Mouse (Mus musculus) neural tube, embryonic 14.5 days (tissue): ENCODE data around the gene Wdfy3. TPM values are rescaled to one million over a fixed set of nuclear protein-coding genes. Genes with fewer than 3 reads are reported as not detected.

Experiments used
- ATAC-seq: fragments of 200-750 bp; cut with Nextera tagmentation; 2 replicates; pipeline ENCODE4 v1.8.0; 2017; ENCODE audit warnings: low read depth, mild to moderate bottlenecking, moderate TSS enrichment, moderate library complexity
- H3K27ac ChIP-seq: fragments of 300-500 bp; sonication (generic); 2 replicates; pipeline ENCODE4 v1.5.1; 2014; ENCODE audit warnings: low read depth, mild to moderate bottlenecking, control low read depth, low read length, moderate library complexity, mixed read lengths
- H3K27me3 ChIP-seq: fragments of 300-500 bp; sonication (generic); 2 replicates; pipeline ENCODE4 v1.6.1; 2014; ENCODE audit warnings: low read length; ENCODE audit not compliant: control insufficient read depth, insufficient read depth
- H3K36me3 ChIP-seq: fragments of 300-500 bp; sonication (generic); 2 replicates; pipeline ENCODE4 v1.6.1; 2014; ENCODE audit warnings: low read length, mixed read lengths; ENCODE audit not compliant: control insufficient read depth, insufficient read depth
- H3K4me1 ChIP-seq: fragments of 300-500 bp; sonication (generic); 2 replicates; pipeline ENCODE4 v1.6.1; 2014; ENCODE audit warnings: low read length; ENCODE audit not compliant: control insufficient read depth, insufficient read depth
- H3K4me2 ChIP-seq: fragments of 300-500 bp; sonication (generic); 2 replicates; pipeline ENCODE4 v1.6.1; 2014; ENCODE audit warnings: mild to moderate bottlenecking, low read depth, low read length, control low read depth
- H3K4me3 ChIP-seq: fragments of 300-500 bp; sonication (generic); 2 replicates; pipeline ENCODE4 v1.5.1; 2014; ENCODE audit warnings: low read depth, low read length, control low read depth, mixed read lengths
- H3K9ac ChIP-seq: fragments of 300-500 bp; sonication (generic); replicated peaks from 2 replicates; pipeline ENCODE4 v1.6.1; 2014; ENCODE audit warnings: low read depth, mild to moderate bottlenecking, control low read depth, low read length, mixed read lengths
- H3K9me3 ChIP-seq: fragments of 300-500 bp; sonication (generic); 2 replicates; pipeline ENCODE4 v1.6.1; 2016; ENCODE audit warnings: low read length; ENCODE audit not compliant: control insufficient read depth
- WGBS: fragments of 180-500 bp; shearing (Covaris S2); extraction: QIAGEN DNeasy Blood & Tissue Kit; methylation state at CpG from one replicate; pipeline ENCODE4 v1.1.7; 2014; 5-methylcytosine and 5-hydroxymethylcytosine counted together
- polyA plus RNA-seq: library from polyadenylated mRNA; unstranded; fragments of >200 nt; fragmentation: Nextera tagmentation; extraction: Ambion mirVana; gene quantifications from 2 replicates; pipeline ENCODE4 v1.2.1, GENCODE M21; 2014

The Wdfy3 gene
- polyA plus RNA-seq, 1 experiment from 2014 or later: 34.9 TPM

- Histone ChIP-seq H3K4me1 (no peaks in the 10 kb centered on the region), H3K36me3 (peaks cover 58% of the 10 kb centered on the region), H3K4me2 (no peak overlapping the region), H3K4me3 (no peak overlapping the region), H3K27ac (no peak overlapping the region), H3K9me3 (no peaks in the 10 kb centered on the region), H3K9ac (no peak overlapping the region), H3K27me3 (no peaks in the 10 kb centered on the region)
- no peak for ATAC-seq
- WGBS: 92% methylated on average over 18 of the region's 18 CpGs
These were observed 173.7 kb downstream of the Wdfy3 start for GRCm38 (mm10) chr5:101895717-101896645.

- H3K9me3 ChIP-seq: no peaks in the 10 kb centered on the region
- H3K27me3 ChIP-seq: no peaks in the 10 kb centered on the region
- no peak overlapping the region for H3K9ac ChIP-seq
- no peak overlapping the region for H3K27ac ChIP-seq
- peaks cover 58% of the 10 kb centered on the region for H3K36me3 ChIP-seq
- no peaks in the 10 kb centered on the region for H3K4me1 ChIP-seq
- no peak overlapping the region for H3K4me2 ChIP-seq
- 81% methylated on average over 11 of the region's 11 CpGs for WGBS
- no peak overlapping the region for H3K4me3 ChIP-seq
- ATAC-seq: no peak
These were observed 174.6 kb downstream of the Wdfy3 start for GRCm38 (mm10) chr5:101895119-101895518.

GRCm38 (mm10) chr5:101893820-101894515 lies 175.8 kb downstream of the Wdfy3 start:
- H3K27me3 ChIP-seq: no peaks in the 10 kb centered on the region
- H3K9me3 ChIP-seq: no peaks in the 10 kb centered on the region
- no peak overlapping the region for H3K9ac ChIP-seq
- no peak for ATAC-seq
- no peak overlapping the region for H3K4me2 ChIP-seq
- peaks cover 59% of the 10 kb centered on the region for H3K36me3 ChIP-seq
- 76% methylated on average over 13 of the region's 13 CpGs for WGBS
- no peaks in the 10 kb centered on the region for H3K4me1 ChIP-seq
- H3K4me3 ChIP-seq: no peak overlapping the region
- no peak overlapping the region for H3K27ac ChIP-seq

GRCm38 (mm10) chr5:101891694-101892416 lies 177.9 kb downstream of the Wdfy3 start:
- Histone ChIP-seq H3K27ac (no peak overlapping the region), H3K27me3 (no peaks in the 10 kb centered on the region), H3K9me3 (no peaks in the 10 kb centered on the region), H3K4me2 (no peak overlapping the region), H3K36me3 (peaks cover 75% of the 10 kb centered on the region), H3K9ac (no peak overlapping the region), H3K4me1 (no peaks in the 10 kb centered on the region), H3K4me3 (no peak overlapping the region)
- 93% methylated on average over 6 of the region's 6 CpGs for WGBS
- no peak for ATAC-seq

GRCm38 (mm10) chr5:101887989-101888388 lies 181.7 kb downstream of the Wdfy3 start:
- Histone ChIP-seq H3K27me3 (no peaks in the 10 kb centered on the region), H3K27ac (no peak overlapping the region), H3K4me3 (no peak overlapping the region), H3K9ac (no peak overlapping the region), H3K36me3 (peaks cover 85% of the 10 kb centered on the region), H3K4me2 (no peak overlapping the region), H3K4me1 (no peaks in the 10 kb centered on the region), H3K9me3 (no peaks in the 10 kb centered on the region)
- 96% methylated on average over 19 of the region's 19 CpGs for WGBS
- ATAC-seq: no peak

- Histone ChIP-seq H3K4me2 (no peak overlapping the region), H3K4me3 (no peak overlapping the region), H3K9me3 (no peaks in the 10 kb centered on the region), H3K27ac (no peak overlapping the region), H3K9ac (no peak overlapping the region), H3K27me3 (no peaks in the 10 kb centered on the region), H3K36me3 (peaks cover 85% of the 10 kb centered on the region), H3K4me1 (no peaks in the 10 kb centered on the region)
- WGBS: 90% methylated on average over 12 of the region's 12 CpGs
- no peak for ATAC-seq
These were observed 184.7 kb downstream of the Wdfy3 start for GRCm38 (mm10) chr5:101885039-101885438.

GRCm38 (mm10) chr5:101882191-101882590 lies 187.5 kb downstream of the Wdfy3 start:
- Histone ChIP-seq H3K4me2 (no peak overlapping the region), H3K27ac (no peak overlapping the region), H3K4me1 (no peaks in the 10 kb centered on the region), H3K27me3 (no peaks in the 10 kb centered on the region), H3K4me3 (no peak overlapping the region), H3K9me3 (no peaks in the 10 kb centered on the region), H3K36me3 (peaks cover 65% of the 10 kb centered on the region), H3K9ac (no peak overlapping the region)
- ATAC-seq: no peak
- WGBS: 92% methylated on average over 15 of the region's 15 CpGs

- Histone ChIP-seq H3K4me3 (no peak overlapping the region), H3K9me3 (no peaks in the 10 kb centered on the region), H3K27me3 (no peaks in the 10 kb centered on the region), H3K4me1 (no peaks in the 10 kb centered on the region), H3K36me3 (peaks cover 62% of the 10 kb centered on the region), H3K27ac (no peak overlapping the region), H3K9ac (no peak overlapping the region), H3K4me2 (no peak overlapping the region)
- WGBS: 95% methylated on average over 4 of the region's 4 CpGs
- no peak for ATAC-seq
These were observed 189.8 kb downstream of the Wdfy3 start for GRCm38 (mm10) chr5:101879914-101880313.
